Mouse (Mus musculus) C2C12 (cell line): ENCODE measurements around the gene Ppia. TPM values are rescaled to one million over a fixed set of nuclear protein-coding genes. Genes with fewer than 3 reads are reported as not detected.
"Not testable (repeated sequence)": the region's sequence is repeated elsewhere in the genome, so short reads cannot be mapped to it uniquely, and the experiment has no call there.

ENCODE experiments used
- H3K27me3 ChIP-seq: one replicate; pipeline ENCODE4 v1.6.1; 2011; ENCODE audit not compliant: control insufficient read depth, insufficient read depth, insufficient read length
- H3K36me3 ChIP-seq: one replicate; pipeline ENCODE4 v1.6.1; 2011; ENCODE audit not compliant: control insufficient read depth, insufficient read depth
- H3K4me3 ChIP-seq: one replicate; pipeline ENCODE4 v1.5.1; 2011; ENCODE audit warnings: mild to moderate bottlenecking, control low read depth; ENCODE audit not compliant: poor library complexity, insufficient read depth, severe bottlenecking
- H3K79me2 ChIP-seq: one replicate; pipeline ENCODE4 v1.6.1; 2011; ENCODE audit not compliant: control insufficient read depth, insufficient read depth
- H3K79me3 ChIP-seq: one replicate; pipeline ENCODE4 v1.6.1; 2011; ENCODE audit warnings: low read depth, control low read depth
- H3ac ChIP-seq: one replicate; pipeline ENCODE3; 2011; ENCODE audit warnings: low read depth; ENCODE audit not compliant: control insufficient read depth, insufficient read length
- CEBPB ChIP-seq: IDR thresholded peaks from one replicate; pipeline ENCODE4 v1.6.1; 2011; ENCODE audit warnings: low read depth, mild to moderate bottlenecking, control low read depth, moderate library complexity
- CTCF ChIP-seq: IDR thresholded peaks from one replicate; pipeline ENCODE4 v1.5.1; 2011; ENCODE audit not compliant: control insufficient read depth, insufficient read depth, insufficient read length
- FOSL1 ChIP-seq: IDR thresholded peaks from one replicate; pipeline ENCODE4 v1.8.0; 2011; ENCODE audit warnings: mild to moderate bottlenecking, low read length; ENCODE audit not compliant: poor library complexity, insufficient read depth, severe bottlenecking
- MAX ChIP-seq: IDR thresholded peaks from one replicate; pipeline ENCODE4 v1.6.1; 2011; ENCODE audit warnings: mild to moderate bottlenecking, control low read depth
- MYOD1 ChIP-seq: IDR thresholded peaks from one replicate; pipeline ENCODE4 v1.6.1; 2011; ENCODE audit warnings: low read depth; ENCODE audit not compliant: control insufficient read depth, insufficient read length
- MYOG ChIP-seq: IDR thresholded peaks from one replicate; pipeline ENCODE4 v1.6.1; 2011; ENCODE audit not compliant: control insufficient read depth, insufficient read length; ENCODE audit errors: extremely low read depth
- USF1 ChIP-seq: IDR thresholded peaks from one replicate; pipeline ENCODE4 v1.6.1; 2011; ENCODE audit warnings: low read depth, mild to moderate bottlenecking, control low read depth, moderate library complexity
- long read RNA-seq, 2 experiments: library from polyadenylated mRNA; unstranded; transcript quantifications; one replicate each; pipeline ENCODE4 v2.0.0; 2019 to 2020
- polyA plus RNA-seq: library from polyadenylated mRNA; unstranded; fragments of >200 nt; fragmentation: generic; extraction: Trizol; gene quantifications from one replicate; pipeline ENCODE4 v1.2.1, GENCODE M21; 2012; ENCODE audit warnings: missing spikeins

Gene Ppia
- polyA plus RNA-seq: 4,929 TPM
- long read RNA-seq, experiment 1, transcript Ppia-202 (5 exons, 1,170 nt): major isoform, 1,849 of 1,912 reads
- long read RNA-seq, experiment 1, transcript Ppia-201 (5 exons, 746 nt): minor isoform, 11 of 1,912 reads
- long read RNA-seq, experiment 1, partial matches to known transcripts: 48 of 1,912 reads
- long read RNA-seq, experiment 1, other reads (novel, unspliced or antisense): 1 of 1,912 reads
- long read RNA-seq, experiment 2, transcript Ppia-201 (5 exons, 746 nt): minor isoform, 6 of 1,702 reads
- long read RNA-seq, experiment 2, transcript Ppia-202 (5 exons, 1,170 nt): major isoform, 1,688 of 1,702 reads
- long read RNA-seq, experiment 2, partial matches to known transcripts: 1 of 1,702 reads
- long read RNA-seq, experiment 2, other reads (novel, unspliced or antisense): 5 of 1,702 reads

DNA sequence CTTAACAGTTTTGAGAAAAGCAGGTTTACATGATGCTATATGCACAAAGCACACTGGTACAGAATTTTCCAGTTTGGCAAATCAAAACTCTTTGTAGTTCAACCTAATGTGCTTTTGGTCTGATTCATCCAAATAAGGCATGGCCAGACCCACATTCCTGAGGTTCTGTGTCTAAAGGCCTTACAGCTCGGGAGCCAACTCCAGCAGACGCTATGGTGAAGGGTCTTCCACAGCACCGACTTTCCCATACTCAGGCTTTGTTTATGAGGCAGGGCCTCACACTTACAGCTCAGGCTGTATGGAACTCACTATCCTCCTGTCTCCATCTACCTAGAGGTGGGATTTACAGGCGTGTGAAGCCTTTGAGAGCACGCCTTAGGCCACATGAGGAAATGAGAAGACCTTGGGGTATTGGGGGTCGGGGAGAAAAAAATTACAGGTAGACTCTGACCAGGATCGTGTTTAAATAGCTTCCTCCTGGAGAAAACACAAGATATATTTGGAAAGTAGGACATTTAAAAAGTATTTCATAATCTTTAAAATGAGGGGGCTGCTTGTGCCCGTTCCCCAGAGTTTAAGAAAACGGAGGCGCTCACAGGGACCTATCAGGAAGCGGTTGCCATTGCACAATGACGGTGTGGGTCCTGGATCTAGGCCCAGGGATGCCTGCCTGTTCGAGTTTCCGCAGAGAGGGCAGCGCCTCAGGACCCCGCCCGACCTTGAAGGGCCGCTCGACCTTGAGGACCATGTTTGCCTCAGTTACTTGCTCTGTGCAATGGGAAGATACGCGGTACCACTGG is at the start of gene Ppia:
Gene Ppia (plus strand): TSS at position 693 of the 800 bp plus-strand sequence.
- H3K79me2 ChIP-seq: peaks cover 45% of the 10 kb centered on the region
- peak; percentile 97 for TF ChIP-seq CEBPB
- TF ChIP-seq MYOD1: no peak
- H3K4me3 ChIP-seq: peak within 1 kb of the TSS; percentile 94
- H3K27me3 ChIP-seq: no peaks in the 10 kb centered on the region
- H3ac ChIP-seq: peak within 1 kb of the TSS; percentile 97
- peaks cover 38% of the 10 kb centered on the region for H3K36me3 ChIP-seq
- peaks cover 31% of the 10 kb centered on the region for H3K79me3 ChIP-seq

DNA sequence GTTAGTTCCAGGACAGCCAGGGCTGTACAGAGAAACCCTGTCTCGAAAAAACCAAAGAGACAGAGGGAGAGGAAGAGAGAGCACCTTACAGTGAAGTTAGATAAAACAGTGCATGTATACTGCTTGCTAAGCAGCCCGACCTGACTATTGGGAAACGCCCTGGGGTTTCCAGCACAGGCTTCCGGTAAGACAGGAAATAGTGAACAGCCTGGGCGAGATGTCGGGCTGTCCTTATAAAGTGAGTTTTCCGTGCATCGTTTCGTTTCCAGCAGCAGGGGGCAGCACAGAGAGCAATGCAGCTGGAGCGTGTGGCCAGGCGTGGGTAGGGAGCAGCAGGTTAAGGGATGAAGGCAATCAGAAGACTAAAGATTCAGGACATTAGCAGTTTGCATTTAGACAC is 49.4 kb upstream of the Ppia start:
- H3K4me3 ChIP-seq: no peak overlapping the region
- H3ac ChIP-seq: no peak overlapping the region
- no peaks in the 10 kb centered on the region for H3K79me3 ChIP-seq
- H3K79me2 ChIP-seq: no peaks in the 10 kb centered on the region
- no peaks in the 10 kb centered on the region for H3K36me3 ChIP-seq
- TF ChIP-seq CTCF (no peak), MYOD1 (no peak), FOSL1 (no peak), CEBPB (no peak), USF1 (no peak), MAX (no peak), MYOG (no peak)
- peaks cover 4% of the 10 kb centered on the region for H3K27me3 ChIP-seq

DNA sequence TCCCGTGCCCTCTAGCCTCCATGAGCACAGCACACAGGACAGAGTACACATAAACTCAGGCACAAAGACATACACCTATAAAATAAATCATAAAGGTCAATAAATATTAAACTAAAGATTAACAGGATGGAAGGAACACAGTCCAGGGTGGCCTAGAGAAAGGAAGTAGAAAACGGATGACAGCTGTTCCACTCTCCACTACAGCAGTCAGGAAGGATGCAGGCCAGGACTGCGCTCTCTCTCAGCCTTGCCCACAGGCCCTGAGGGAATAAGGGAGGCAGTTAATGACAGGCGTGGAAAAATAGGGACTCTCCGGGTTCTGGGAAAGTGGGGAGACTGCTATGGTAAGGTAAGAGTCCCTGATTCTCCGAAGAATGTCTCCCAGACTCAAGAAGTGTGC is 48.8 kb upstream of the Ppia start:
- no peaks in the 10 kb centered on the region for H3K79me3 ChIP-seq
- H3ac ChIP-seq: no peak overlapping the region

DNA sequence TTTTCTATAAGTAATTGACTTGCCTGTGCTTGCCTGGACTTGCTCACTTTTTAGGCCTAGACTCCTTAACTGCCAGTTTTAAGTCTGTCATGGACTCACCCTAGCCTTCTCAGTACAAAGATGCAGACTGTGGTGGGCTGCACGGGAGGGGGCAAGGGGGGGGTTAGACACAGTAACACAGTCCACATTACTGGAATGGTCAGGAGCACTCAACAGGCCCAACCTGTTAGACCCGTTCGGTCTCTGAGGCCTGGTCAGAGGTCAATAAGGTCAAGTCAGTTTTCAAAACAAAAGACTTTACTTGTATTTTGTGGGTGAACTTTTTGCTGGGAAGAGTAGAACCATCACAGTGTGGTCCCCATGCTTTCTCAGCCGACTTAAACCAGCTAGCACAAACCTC is 48.1 kb upstream of the Ppia start:
- H3K79me2 ChIP-seq: no peaks in the 10 kb centered on the region
- H3ac ChIP-seq: no peak overlapping the region
- TF ChIP-seq MAX (no peak), FOSL1 (no peak), CEBPB (no peak), USF1 (no peak), MYOG (no peak), MYOD1 (no peak), CTCF (no peak)
- no peaks in the 10 kb centered on the region for H3K79me3 ChIP-seq
- H3K4me3 ChIP-seq: no peak overlapping the region
- H3K27me3 ChIP-seq: peaks cover 4% of the 10 kb centered on the region
- no peaks in the 10 kb centered on the region for H3K36me3 ChIP-seq

More for the DNA sequence above, 48.8 kb upstream of the Ppia start:
- Histone ChIP-seq H3K36me3 (no peaks in the 10 kb centered on the region), H3K4me3 (no peak overlapping the region), H3K27me3 (peaks cover 4% of the 10 kb centered on the region), H3K79me2 (no peaks in the 10 kb centered on the region)
- TF ChIP-seq MYOD1: no peak
- no peak for TF ChIP-seq FOSL1
- no peak for TF ChIP-seq CEBPB
- no peak for TF ChIP-seq MAX
- no peak for TF ChIP-seq CTCF
- TF ChIP-seq USF1: no peak
- TF ChIP-seq MYOG: no peak

DNA sequence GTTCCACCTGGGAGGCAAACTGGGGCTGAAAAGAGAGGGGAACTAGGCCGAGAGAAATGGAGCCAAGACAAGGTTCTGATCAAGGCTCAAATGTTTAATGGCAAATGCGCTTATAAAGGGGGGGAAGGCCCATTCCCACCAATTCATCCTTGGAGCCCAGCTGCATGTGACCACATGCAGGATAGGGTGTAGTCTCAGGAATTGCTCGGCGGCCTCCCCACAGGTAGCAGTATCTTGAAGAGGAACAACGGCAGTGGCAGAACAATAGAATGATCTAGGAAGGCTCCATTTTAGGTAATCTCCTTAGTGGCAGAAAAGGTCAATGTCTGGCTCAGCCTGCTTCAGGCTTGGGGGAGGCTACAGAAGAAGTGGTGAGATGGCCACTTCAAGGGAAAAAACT is 47.3 kb upstream of the Ppia start:
- H3K36me3 ChIP-seq, H3ac ChIP-seq, H3K4me3 ChIP-seq, H3K27me3 ChIP-seq, H3K79me2 ChIP-seq, H3K79me3 ChIP-seq: not testable (repeated sequence)
